Mouse (Mus musculus): ENCODE measurements around the gene Phf19.
A peak's percentile ranks its signal among the peaks of the same experiment; 100 is the strongest.

DNA sequence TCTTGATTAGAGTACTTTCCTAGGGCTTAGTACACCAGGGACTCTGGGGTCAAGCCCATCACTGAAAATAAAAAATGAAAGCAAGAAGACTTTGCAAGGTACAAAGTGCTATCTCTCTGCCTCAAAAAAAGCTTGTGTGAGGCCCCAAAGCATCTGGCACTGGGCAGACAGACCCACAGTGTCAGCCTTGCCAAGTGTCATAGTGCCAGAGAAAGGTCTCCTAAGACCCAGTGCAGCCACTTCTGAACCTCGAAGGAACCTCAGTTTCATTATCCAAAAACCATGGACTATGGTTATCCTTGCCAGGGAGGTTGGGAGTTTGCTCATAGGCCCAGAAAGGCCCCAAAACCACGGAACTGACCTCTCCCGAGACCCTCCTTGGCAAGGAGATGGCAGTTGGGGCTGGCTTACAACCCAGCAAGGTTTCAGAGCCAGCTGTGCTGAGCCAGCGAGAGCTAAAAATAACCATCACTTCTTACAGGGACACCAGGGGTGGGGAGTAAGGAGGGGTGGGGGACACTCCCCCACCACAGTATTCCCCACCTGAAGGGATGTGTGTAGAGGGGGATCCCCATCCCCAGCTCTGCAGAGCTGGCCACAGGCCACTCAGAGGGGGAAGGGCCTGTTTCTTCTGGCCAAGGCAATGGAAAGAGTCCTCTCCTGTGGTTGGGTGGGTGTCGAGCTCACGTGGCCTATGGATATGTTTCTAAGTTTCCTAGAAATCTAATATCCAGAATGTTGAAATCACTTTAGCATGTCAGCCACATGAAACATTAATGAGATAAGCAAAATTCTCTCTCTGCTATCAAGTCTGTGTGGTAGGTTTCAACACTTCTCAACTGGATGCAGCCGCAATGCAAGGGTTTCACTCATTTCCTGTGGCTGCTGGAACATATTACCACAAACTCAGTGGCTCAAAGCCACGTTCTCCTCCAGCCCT is 24.7 kb upstream of the Phf19 start:
- no peak for TF ChIP-seq CTCF (IDR thresholded peaks at IDR 0.05)
- peak; percentile 60 for TF ChIP-seq EP300 (IDR thresholded peaks at IDR 0.05)
